Comparison of ENCODE assay signal across 9 mouse cellular contexts in the genomic region with DNA sequence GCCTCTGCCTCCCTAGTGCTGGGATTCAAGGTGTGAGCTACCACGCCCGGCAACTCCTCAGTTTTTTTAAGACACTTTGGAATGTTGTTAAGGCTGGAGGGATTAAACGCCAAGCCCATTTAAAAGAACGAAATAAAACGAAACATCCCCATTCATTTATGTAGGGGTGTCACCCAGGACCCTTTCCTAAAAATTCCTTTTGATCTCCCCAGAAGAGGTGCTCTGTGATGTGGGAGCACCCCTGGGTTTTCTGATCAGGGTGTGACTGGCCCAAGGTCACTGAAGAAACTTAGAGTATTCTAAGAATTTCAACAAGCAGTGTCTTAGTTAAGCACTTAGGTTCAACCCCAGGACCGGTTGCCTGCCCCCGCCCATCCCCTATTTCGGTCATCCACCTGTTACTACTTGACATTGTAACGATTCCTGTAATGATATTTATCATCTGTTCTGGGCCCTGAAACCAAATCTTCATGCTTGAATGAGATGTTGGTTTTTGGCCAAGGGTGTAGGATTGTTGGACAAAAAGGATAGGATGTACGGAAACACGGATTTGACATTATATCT. TPM values are rescaled to one million over a fixed set of nuclear protein-coding genes. Genes with fewer than 3 reads are reported as not detected.
A peak's percentile ranks its signal among the peaks of the same experiment; 100 is the strongest.
DNase-seq lines count a peak whose midpoint lies in the region; ATAC-seq lines count a peak whose summit lies in the region.
"Had no signal": no experiment of that assay in that cellular context is flagged by ENCODE, and none has a peak within 500 bp of the region (broad histone marks: within the 10 kb centered on the region; RNA-seq: fewer than 3 reads in every experiment).

No protein-coding gene starts in this region.

- ATAC-seq in heart, embryonic 12.5 days (ENCODE audit: insufficient number of reproducible peaks, low FRiP score), result no peak
- no peak for ATAC-seq in hindbrain, embryonic 13.5 days (ENCODE audit: low FRiP score)
- ATAC-seq in midbrain, embryonic 11.5 days (ENCODE audit: low FRiP score), result no peak
- no peak for ATAC-seq in inflammation-experienced regulatory T-cells, adult 6 months

- H3K27me3 ChIP-seq in heart, embryonic 12.5 days (replicated peaks), result no peaks in the 10 kb centered on the region
- 0 out of 2 replicates have a peak, but pooled peaks cover 5% of the 10 kb centered on the region for H3K27me3 ChIP-seq in hindbrain, embryonic 13.5 days
- H3K27me3 ChIP-seq in midbrain, embryonic 11.5 days (ENCODE audit: control insufficient read depth, insufficient read depth, low read length), result 0 out of 2 replicates have a peak, but pooled peaks cover 4% of the 10 kb centered on the region

- intact Hi-C loops in heart, postnatal 14 days (cut with DNase I), result loop anchor here (10.0 kb wide), 1 partner anchor 254 kb away; a partner anchor contains a TSS

- peak overlapping the region; percentile 99 for H3K27ac ChIP-seq in heart, embryonic 12.5 days (ENCODE audit: poor library complexity, severe bottlenecking)
- H3K27ac ChIP-seq in hindbrain, embryonic 13.5 days, result peak overlapping the region; percentile 99
- H3K27ac ChIP-seq in midbrain, embryonic 11.5 days (ENCODE audit: low read depth, low read length), result no peak overlapping the region

- peak overlapping the region; percentile 98 for H3K9ac ChIP-seq in heart, embryonic 12.5 days
- H3K9ac ChIP-seq in hindbrain, embryonic 13.5 days, result peak overlapping the region; percentile 97
- H3K9ac ChIP-seq in midbrain, embryonic 11.5 days (ENCODE audit: low read length), result peak overlapping the region; percentile 94

- peak overlapping the region; percentile 97 for H3K4me3 ChIP-seq in heart, embryonic 12.5 days
- H3K4me3 ChIP-seq in hindbrain, embryonic 13.5 days, result peak overlapping the region; percentile 90
- H3K4me3 ChIP-seq in midbrain, embryonic 11.5 days (ENCODE audit: low read depth, low read length), result peak overlapping the region; percentile 65

- H3K9me3 ChIP-seq in heart, embryonic 12.5 days (replicated peaks), result no peaks in the 10 kb centered on the region
- H3K9me3 ChIP-seq in hindbrain, embryonic 13.5 days, result no peaks in the 10 kb centered on the region
- no peaks in the 10 kb centered on the region for H3K9me3 ChIP-seq in midbrain, embryonic 11.5 days (ENCODE audit: control insufficient read depth, low read length)

- H3K36me3 ChIP-seq in heart, embryonic 12.5 days, result 0 out of 2 replicates have a peak, but pooled peaks cover 3% of the 10 kb centered on the region
- no peaks in the 10 kb centered on the region for H3K36me3 ChIP-seq in hindbrain, embryonic 13.5 days
- no peaks in the 10 kb centered on the region for H3K36me3 ChIP-seq in midbrain, embryonic 11.5 days (ENCODE audit: control insufficient read depth, insufficient read depth, low read length)

- peak overlapping the region; percentile 81 for H3K4me2 ChIP-seq in heart, embryonic 12.5 days
- peak overlapping the region; percentile 82 for H3K4me2 ChIP-seq in hindbrain, embryonic 13.5 days
- H3K4me2 ChIP-seq in midbrain, embryonic 11.5 days, result peak overlapping the region; percentile 71

- WGBS in heart, embryonic 12.5 days, result 51% methylated on average over 11 of the region's 11 CpGs
- WGBS in hindbrain, embryonic 13.5 days, result 51% methylated on average over 11 of the region's 11 CpGs
- WGBS in midbrain, embryonic 11.5 days, result 50% methylated on average over 11 of the region's 11 CpGs

- no peak for DNase-seq in heart, postnatal 14 days
- peak; percentile 87 for DNase-seq in ZHBTc4 (ENCODE audit: low read depth, low spot score)
- DNase-seq in midbrain, embryonic 11.5 days (ENCODE audit: low spot score, missing footprints), result peak; percentile 89
- no peak for DNase-seq in thymus, postnatal 25 days
- DNase-seq in gastrocnemius, postnatal 25 days, result no peak
- DNase-seq: gastrocnemius, postnatal 14 days had no signal

- peaks cover 55% of the 10 kb centered on the region for H3K4me1 ChIP-seq in heart, embryonic 12.5 days (replicated peaks)
- peaks cover 62% of the 10 kb centered on the region for H3K4me1 ChIP-seq in hindbrain, embryonic 13.5 days (replicated peaks)
- H3K4me1 ChIP-seq in midbrain, embryonic 11.5 days (ENCODE audit: control insufficient read depth, insufficient read depth, low read length), result peaks cover 46% of the 10 kb centered on the region

RNA-seq across cellular contexts. Expression of a gene that starts 2.5 kb away (rescaled TPM):
- polyA plus RNA-seq in heart, embryonic 12.5 days (2016; fragmentation: Nextera tagmentation; extraction: Ambion mirVana), result 455 and 460 TPM in 2 replicates
- 10 to 100 TPM; 68.1 to 74.9 TPM for total RNA-seq in heart, postnatal 14 days (2021)
- polyA plus RNA-seq in hindbrain, embryonic 13.5 days (2015; fragmentation: Nextera tagmentation; extraction: Ambion mirVana), result 633 and 654 TPM in 2 replicates
- polyA plus RNA-seq in midbrain, embryonic 11.5 days (2014; fragmentation: Nextera tagmentation; extraction: Ambion mirVana), result 1,158 and 1,201 TPM in 2 replicates
- polyA plus RNA-seq in inflammation-experienced regulatory T-cells, adult 6 months (2017; shearing (Covaris generic)), result 1 to 10 TPM; 1.4 to 2.3 (median 2.1) TPM
- 10 to 100 TPM; 28.0 to 29.2 TPM for total RNA-seq in gastrocnemius, postnatal 25 days (2021)

Comparison
In these comparisons a context has a peak if more than half of its experiments do, and no peak if none do; other contexts are left out.
1. DNase-seq: peak in ZHBTc4 (single experiment) and midbrain, embryonic 11.5 days (single experiment); none in heart, postnatal 14 days (0 of 2), thymus, postnatal 25 days (single experiment) and gastrocnemius, postnatal 25 days (single experiment).
2. RNA of a gene that starts 2.5 kb away (polyA plus RNA-seq): 1,158 to 1,201 TPM in midbrain, embryonic 11.5 days, 633 to 654 TPM in hindbrain, embryonic 13.5 days and 455 to 460 TPM in heart, embryonic 12.5 days; 1.4 to 2.3 TPM in inflammation-experienced regulatory T-cells, adult 6 months; every median in the first group is over 100 times any median in the second.
3. Peak in every context shown above with its lines, with median percentiles within 50 percentile points of each other: H3K4me2 ChIP-seq, H3K4me3 ChIP-seq and H3K9ac ChIP-seq.